Mouse (Mus musculus) forebrain, embryonic 11.5 days (tissue): ENCODE measurements around the gene 4933407L21Rik. TPM values are rescaled to one million over a fixed set of nuclear protein-coding genes. Genes with fewer than 3 reads are reported as not detected.
A peak's percentile ranks its signal among the peaks of the same experiment; 100 is the strongest.

Experiments
- ATAC-seq: fragments of 200-750 bp; cut with Nextera tagmentation; replicated peaks from 2 replicates; pipeline ENCODE4 v1.8.0; 2017; ENCODE audit warnings: moderate TSS enrichment; ENCODE audit not compliant: low FRiP score
- DNase-seq: peaks from one replicate; pipeline ENCODE4 v3.0.0-alpha.2; 2017; ENCODE audit warnings: low spot score
- H3K27ac ChIP-seq: fragments of 300-500 bp; sonication (generic); 2 replicates; pipeline ENCODE4 v1.5.1; 2014; ENCODE audit warnings: low read depth, low read length
- H3K27me3 ChIP-seq: fragments of 300-500 bp; sonication (generic); 2 replicates; pipeline ENCODE4 v1.6.1; 2014; ENCODE audit warnings: mild to moderate bottlenecking, low read length, mixed read lengths; ENCODE audit not compliant: control insufficient read depth, insufficient read depth
- H3K36me3 ChIP-seq: fragments of 300-500 bp; sonication (generic); 2 replicates; pipeline ENCODE4 v1.6.1; 2014; ENCODE audit warnings: mild to moderate bottlenecking, low read length, moderate library complexity, mixed read lengths; ENCODE audit not compliant: control insufficient read depth, insufficient read depth
- H3K4me1 ChIP-seq: fragments of 300-500 bp; sonication (generic); replicated peaks from 2 replicates; pipeline ENCODE4 v1.6.1; 2014; ENCODE audit warnings: low read length, mixed read lengths; ENCODE audit not compliant: control insufficient read depth, insufficient read depth
- H3K4me2 ChIP-seq: fragments of 300-500 bp; sonication (generic); 2 replicates; pipeline ENCODE4 v1.6.1; 2014; ENCODE audit warnings: low read depth, mild to moderate bottlenecking, low read length, moderate library complexity, mixed read lengths; ENCODE audit not compliant: severe bottlenecking
- H3K4me3 ChIP-seq: fragments of 300-500 bp; sonication (generic); 2 replicates; pipeline ENCODE4 v1.5.1; 2014; ENCODE audit warnings: low read depth, low read length
- H3K9ac ChIP-seq: fragments of 300-500 bp; sonication (generic); 2 replicates; pipeline ENCODE4 v1.6.1; 2014; ENCODE audit warnings: low read length
- H3K9me3 ChIP-seq: fragments of 300-500 bp; sonication (generic); 2 replicates; pipeline ENCODE4 v1.6.1; 2016; ENCODE audit warnings: low read length, mixed read lengths; ENCODE audit not compliant: control insufficient read depth
- WGBS: fragments of 180-500 bp; shearing (Covaris S2); extraction: QIAGEN DNeasy Blood & Tissue Kit; methylation state at CpG from one replicate; pipeline ENCODE4 v1.1.7; 2014; 5-methylcytosine and 5-hydroxymethylcytosine counted together
- polyA plus RNA-seq: library from polyadenylated mRNA; unstranded; fragments of >200 nt; fragmentation: Nextera tagmentation; extraction: Ambion mirVana; gene quantifications from 2 replicates; pipeline ENCODE4 v1.2.1, GENCODE M21; 2014

The 4933407L21Rik gene
- polyA plus RNA-seq, 1 experiment from 2014 or later, result 1.1 TPM

DNA sequence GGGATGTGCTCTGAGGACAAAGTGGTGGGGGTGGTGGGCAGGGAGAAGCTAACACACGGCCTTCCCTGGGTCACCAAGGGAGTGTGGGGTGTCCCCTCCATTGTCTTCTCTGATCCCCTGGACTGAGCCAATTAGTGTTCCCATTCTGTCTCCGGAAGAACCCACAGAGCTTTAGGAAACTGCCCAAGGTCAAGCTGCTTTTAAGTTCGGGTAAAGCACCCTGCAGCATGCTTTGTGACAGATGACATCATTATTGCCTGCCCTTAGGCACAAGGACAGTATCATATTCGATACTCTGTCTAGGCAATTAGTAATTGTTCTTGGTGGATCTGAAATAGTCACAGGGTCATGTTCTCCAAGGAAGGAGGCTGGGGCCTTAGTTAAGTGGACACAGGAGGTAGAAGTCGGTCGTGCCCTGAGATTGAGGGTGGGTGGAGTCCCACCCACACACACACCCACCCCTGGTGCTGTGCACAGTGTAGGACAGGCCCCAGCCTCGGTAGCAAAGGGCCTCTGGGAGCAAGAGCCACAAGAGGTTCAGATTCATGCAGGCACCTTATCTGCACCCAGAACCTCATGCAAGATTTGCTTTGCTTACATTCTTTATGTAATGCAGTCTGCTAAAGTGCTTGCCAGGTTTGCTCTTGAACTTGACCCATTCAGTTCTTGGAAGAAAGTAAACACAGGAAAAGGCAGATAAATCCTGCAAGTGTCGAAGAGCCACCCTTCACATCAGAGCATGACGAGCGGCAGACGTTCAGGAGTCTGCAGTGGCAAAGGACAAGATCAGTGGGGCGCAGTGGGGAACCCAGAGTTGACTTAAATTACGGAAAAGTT is 19.3 kb upstream of the 4933407L21Rik start:
- Histone ChIP-seq H3K9me3 (no peaks in the 10 kb centered on the region), H3K36me3 (peaks cover 19% of the 10 kb centered on the region; the same call in 1 of the 2 replicates), H3K27me3 (no peaks in the 10 kb centered on the region), H3K27ac (no peak overlapping the region), H3K4me1 (no peaks in the 10 kb centered on the region), H3K4me3 (no peak overlapping the region), H3K4me2 (no peak overlapping the region), H3K9ac (no peak overlapping the region)
- 74% methylated on average over 13 of the region's 13 CpGs for WGBS
- ATAC-seq (peak; percentile 34), DNase-seq (no peak)

DNA sequence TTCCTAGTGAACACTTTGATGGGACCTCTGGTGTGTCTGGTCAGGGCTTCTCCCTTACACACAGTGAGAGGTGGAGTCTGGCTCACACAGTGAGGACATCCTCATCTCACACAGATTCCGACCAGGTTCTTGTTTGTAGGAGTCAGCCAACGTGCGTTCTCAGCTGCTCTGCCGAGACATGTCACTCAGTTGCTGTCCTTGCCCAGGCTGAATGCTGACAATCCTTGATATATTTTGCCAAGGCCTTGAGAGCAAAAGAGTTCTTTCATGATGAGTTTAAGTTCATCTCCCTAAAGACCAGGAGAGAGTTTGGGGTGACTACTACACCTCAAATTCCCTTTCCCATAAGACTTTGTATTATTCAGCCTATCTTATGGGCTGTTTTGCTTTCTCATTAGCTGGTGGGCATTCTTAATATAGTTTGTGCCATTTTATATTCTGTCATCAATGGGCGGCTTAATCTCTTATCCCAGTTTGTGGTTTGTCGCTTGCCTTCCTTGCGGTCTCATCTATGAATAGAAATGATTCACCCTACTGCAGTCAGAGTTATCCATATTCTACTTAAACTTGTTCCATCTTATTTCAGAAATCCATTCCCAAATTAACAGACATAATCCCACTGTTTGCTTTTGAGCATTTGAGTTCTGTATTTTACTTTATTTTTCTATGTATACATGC is 15.1 kb upstream of the 4933407L21Rik start:
- Histone ChIP-seq H3K27ac (no peak overlapping the region), H3K4me3 (no peak overlapping the region), H3K36me3 (no peaks in the 10 kb centered on the region), H3K4me2 (no peak overlapping the region), H3K4me1 (peaks cover 9% of the 10 kb centered on the region), H3K27me3 (no peaks in the 10 kb centered on the region), H3K9me3 (no peaks in the 10 kb centered on the region), H3K9ac (no peak overlapping the region)
- DNase-seq (no peak), ATAC-seq (no peak)
- WGBS, result 93% methylated on average over 7 of the region's 7 CpGs

- H3K9ac ChIP-seq, result no peak overlapping the region
- H3K4me1 ChIP-seq, result peaks cover 9% of the 10 kb centered on the region
- no peak overlapping the region for H3K4me2 ChIP-seq
- H3K9me3 ChIP-seq, result no peaks in the 10 kb centered on the region
- no peak overlapping the region for H3K27ac ChIP-seq
- no peak for DNase-seq
- no peak overlapping the region for H3K4me3 ChIP-seq
- no peak for ATAC-seq
- no peaks in the 10 kb centered on the region for H3K36me3 ChIP-seq
- no peaks in the 10 kb centered on the region for H3K27me3 ChIP-seq
Measured at GRCm38 (mm10) chr1:85915890-85916289, 12.4 kb upstream of the 4933407L21Rik start.

DNA sequence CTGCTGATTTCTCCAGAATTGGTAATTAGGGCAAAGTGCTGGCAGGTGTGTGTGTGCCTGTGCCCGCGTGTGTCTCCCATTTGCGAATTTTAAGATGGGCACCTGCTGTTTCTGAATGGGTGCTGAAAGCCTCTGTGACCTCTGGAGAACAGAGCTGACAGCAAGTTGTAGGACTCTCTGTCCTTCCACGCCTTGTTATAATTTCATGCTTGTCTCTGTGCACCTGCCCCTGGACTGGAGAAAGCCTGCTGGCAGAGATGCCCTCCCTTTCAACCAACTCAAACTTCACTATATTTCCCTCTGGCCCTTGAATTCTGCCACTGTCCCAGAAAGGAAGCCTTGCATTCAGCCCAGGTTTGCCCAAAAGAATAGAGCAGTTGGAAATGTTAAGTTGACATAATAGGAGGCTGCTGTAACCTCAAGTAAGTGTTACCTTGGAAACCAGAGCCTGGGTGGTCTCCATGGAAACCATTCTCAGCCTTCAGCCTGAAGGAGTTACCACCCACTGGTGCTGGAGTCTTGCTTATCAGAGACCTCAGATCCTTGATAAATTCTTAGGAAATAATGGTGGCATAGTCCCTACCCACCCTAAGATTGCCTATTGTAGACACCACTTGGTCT is 11.3 kb upstream of the 4933407L21Rik start:
- ATAC-seq (peak; percentile 88), DNase-seq (peak; percentile 72)
- no peaks in the 10 kb centered on the region for H3K9me3 ChIP-seq
- 10% methylated on average over 4 of the region's 4 CpGs for WGBS
- peaks cover 9% of the 10 kb centered on the region for H3K4me1 ChIP-seq
- no peaks in the 10 kb centered on the region for H3K27me3 ChIP-seq
- peak overlapping the region; percentile 68 for H3K27ac ChIP-seq
- H3K4me2 ChIP-seq, result 0 out of 2 replicates have a peak overlapping the region, but pooled peaks have one; percentile 9
- H3K4me3 ChIP-seq, result no peak overlapping the region
- no peaks in the 10 kb centered on the region for H3K36me3 ChIP-seq
- no peak overlapping the region for H3K9ac ChIP-seq

DNA sequence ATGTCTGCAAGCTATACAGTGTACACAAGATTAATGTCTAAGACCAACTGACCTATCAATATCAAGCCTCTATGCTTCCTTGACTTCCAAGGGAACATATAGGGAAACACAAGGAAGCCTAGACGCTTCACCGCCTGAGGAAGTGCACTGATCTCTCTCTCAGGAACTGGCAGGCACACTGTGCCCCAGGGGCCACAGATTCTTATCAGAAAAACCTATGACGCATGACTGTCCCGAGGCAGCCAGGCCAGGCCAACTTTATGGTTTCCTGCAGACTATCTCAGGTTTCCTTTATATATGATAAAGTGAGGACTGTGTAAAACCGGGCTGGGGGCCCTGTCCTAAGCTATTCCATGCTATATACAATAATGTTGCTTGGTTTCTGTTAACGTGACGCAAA is 8.7 kb upstream of the 4933407L21Rik start:
- 89% methylated on average over 7 of the region's 7 CpGs for WGBS
- Histone ChIP-seq H3K4me2 (no peak overlapping the region), H3K27ac (no peak overlapping the region), H3K9me3 (no peaks in the 10 kb centered on the region), H3K36me3 (no peaks in the 10 kb centered on the region), H3K4me1 (peaks cover 9% of the 10 kb centered on the region), H3K4me3 (no peak overlapping the region), H3K9ac (no peak overlapping the region), H3K27me3 (no peaks in the 10 kb centered on the region)
- no peak for DNase-seq
- no peak for ATAC-seq

DNA sequence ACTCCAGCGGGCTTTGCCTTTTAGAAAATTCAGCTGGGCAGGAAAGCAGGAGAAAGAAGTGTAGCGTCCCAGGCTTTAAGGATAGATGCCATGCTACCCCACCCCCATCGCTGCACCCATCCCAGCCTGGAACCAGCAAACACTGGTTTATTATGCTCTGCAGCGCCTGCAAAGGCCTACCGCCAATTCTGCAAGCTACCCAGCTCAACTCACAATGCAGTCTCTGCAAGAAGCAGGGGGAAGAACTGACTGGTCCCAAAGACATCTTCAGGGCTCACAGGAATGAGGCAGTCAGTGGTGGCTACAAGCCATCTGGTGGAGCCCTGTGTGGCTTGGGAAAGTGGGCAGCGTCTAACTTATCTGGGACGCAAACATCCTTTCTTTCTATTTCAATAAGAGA is 6.6 kb upstream of the 4933407L21Rik start:
- Histone ChIP-seq H3K4me1 (peaks cover 7% of the 10 kb centered on the region), H3K9ac (no peak overlapping the region), H3K27ac (no peak overlapping the region), H3K36me3 (no peaks in the 10 kb centered on the region), H3K4me2 (no peak overlapping the region), H3K4me3 (no peak overlapping the region), H3K27me3 (no peaks in the 10 kb centered on the region), H3K9me3 (no peaks in the 10 kb centered on the region)
- DNase-seq (no peak), ATAC-seq (no peak)
- 85% methylated on average over 7 of the region's 7 CpGs for WGBS

- peaks cover 4% of the 10 kb centered on the region for H3K4me1 ChIP-seq
- ATAC-seq (no peak), DNase-seq (no peak)
- H3K36me3 ChIP-seq, result no peaks in the 10 kb centered on the region
- no peaks in the 10 kb centered on the region for H3K9me3 ChIP-seq
- no peak overlapping the region for H3K4me3 ChIP-seq
- H3K27ac ChIP-seq, result no peak overlapping the region
- no peak overlapping the region for H3K4me2 ChIP-seq
- 70% methylated on average over 7 of the region's 7 CpGs for WGBS
- no peaks in the 10 kb centered on the region for H3K27me3 ChIP-seq
- no peak overlapping the region for H3K9ac ChIP-seq
Measured at GRCm38 (mm10) chr1:85922127-85922864, 6.0 kb upstream of the 4933407L21Rik start.

DNA sequence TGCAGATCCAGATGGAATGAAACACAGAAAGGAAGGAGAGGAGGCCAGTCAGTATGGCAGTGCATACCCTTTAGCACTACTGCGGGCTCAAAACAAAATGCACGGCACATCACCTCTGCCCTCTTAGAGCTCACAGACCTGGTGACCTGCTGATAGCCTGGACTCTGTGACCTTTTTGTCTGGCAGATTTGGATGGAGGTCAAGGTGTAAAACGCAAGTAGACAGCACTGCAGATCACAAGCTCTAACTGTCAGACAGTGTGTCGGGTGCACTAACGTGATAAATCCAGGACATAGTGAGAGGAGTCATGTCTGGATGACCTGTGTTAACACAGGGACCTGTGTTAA is 5.4 kb upstream of the 4933407L21Rik start:
- Histone ChIP-seq H3K27ac (no peak overlapping the region), H3K27me3 (no peaks in the 10 kb centered on the region), H3K4me3 (no peak overlapping the region), H3K4me2 (no peak overlapping the region), H3K4me1 (peaks cover 2% of the 10 kb centered on the region; the same call in 1 of the 2 replicates), H3K36me3 (no peaks in the 10 kb centered on the region), H3K9me3 (no peaks in the 10 kb centered on the region), H3K9ac (no peak overlapping the region)
- no peak for ATAC-seq
- no peak for DNase-seq
- 83% methylated on average over 5 of the region's 5 CpGs for WGBS
